7 mouse cellular contexts compared by ENCODE assay signal in genomic region chr15:103834198-103834597, GRCm38 (mm10).
"Had no signal": no experiment of that assay in that cellular context is flagged by ENCODE, and none has a peak within 500 bp of the region (broad histone marks: within the 10 kb centered on the region; RNA-seq: fewer than 3 reads in every experiment).

No protein-coding gene starts in this region.

- DNase-seq: kidney, adult 2 months; kidney, postnatal 14 days; left cerebral cortex, postnatal 4 days; lung, adult 18-20 months; right cerebral cortex, postnatal 25 days; thymus, adult 18-20 months; thymus, postnatal 14 days had no signal
